Mouse (Mus musculus) mature B cell (primary cell): ENCODE results near the gene Fam216a.
"Not testable (repeated sequence)": the region's sequence is repeated elsewhere in the genome, so short reads cannot be mapped to it uniquely, and the experiment has no call there.

Experiments
- in situ Hi-C: fragments of 300-500 bp; cut with MboI; formaldehyde crosslinking; loops from 2 replicates; pipeline ENCODE4 v1.14.3; 2019

Fam216a gene

DNA sequence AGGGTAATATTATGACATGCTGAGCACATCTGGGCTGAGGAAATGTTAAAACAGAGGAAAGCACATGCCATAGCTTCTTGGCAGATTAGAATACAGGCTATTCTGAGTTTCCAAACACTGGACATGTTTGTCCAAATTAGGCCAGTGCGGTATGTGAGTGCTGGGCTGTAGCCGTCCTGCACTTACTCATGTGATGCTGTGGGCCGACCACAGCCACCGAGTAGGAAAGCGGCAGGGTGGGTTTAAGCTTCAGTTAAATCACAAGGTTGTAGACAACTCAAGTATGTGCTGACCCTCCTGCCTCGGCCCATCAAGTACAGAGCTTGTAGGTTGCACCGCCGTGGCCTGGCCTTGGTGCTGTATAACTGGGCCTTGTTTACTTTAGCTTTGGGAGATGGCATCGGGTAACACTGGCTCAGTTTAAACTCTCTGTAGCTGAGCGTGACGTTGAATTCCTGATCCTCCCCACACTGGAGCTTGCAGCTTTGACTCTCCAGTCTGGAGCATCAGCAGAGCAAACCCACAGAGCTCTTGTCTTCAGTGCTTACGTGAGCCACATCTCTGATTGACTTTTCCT lies 51.9 kb downstream of the Fam216a start:
- in situ Hi-C loops = no loop called here

DNA sequence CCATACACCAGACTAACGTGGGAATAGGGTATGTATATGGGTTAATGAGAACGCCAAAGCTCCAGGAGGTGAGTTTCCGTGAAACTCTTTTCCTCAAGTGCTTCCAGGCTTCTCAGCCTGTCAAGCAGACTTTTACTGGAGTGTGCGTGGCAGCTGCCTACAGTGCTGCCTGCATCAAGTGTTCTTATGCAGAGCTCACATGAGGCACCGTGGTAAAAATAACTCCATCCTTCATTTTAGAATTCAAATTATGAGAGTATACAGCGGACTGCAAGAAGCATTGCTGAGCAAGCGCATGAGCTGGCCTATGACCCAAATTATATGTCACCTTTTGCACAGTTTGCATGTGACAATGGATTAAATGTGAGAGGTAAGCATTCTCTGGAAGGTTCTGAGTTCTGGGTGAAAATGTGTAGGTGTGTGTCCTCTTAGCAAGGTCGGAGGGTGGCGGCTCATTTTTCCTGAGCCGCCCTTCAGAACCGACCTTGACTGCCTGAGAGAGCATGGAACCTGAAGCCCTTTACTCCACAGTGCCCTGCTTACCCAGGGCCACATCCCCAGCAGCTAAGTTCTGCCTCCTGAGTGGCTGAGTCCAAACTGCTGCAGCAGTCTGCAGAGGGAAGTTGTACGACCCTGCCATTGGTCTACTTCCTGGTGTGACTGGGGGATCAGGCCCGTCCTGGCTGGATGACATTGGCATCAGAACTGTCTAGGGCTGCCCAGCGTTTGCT lies 52.5 kb downstream of the Fam216a start:
- in situ Hi-C loops = no loop called here

- in situ Hi-C loops = not testable (repeated sequence)
Measured at GRCm38 (mm10) chr5:122318976-122319375, 53.2 kb downstream of the Fam216a start.

DNA sequence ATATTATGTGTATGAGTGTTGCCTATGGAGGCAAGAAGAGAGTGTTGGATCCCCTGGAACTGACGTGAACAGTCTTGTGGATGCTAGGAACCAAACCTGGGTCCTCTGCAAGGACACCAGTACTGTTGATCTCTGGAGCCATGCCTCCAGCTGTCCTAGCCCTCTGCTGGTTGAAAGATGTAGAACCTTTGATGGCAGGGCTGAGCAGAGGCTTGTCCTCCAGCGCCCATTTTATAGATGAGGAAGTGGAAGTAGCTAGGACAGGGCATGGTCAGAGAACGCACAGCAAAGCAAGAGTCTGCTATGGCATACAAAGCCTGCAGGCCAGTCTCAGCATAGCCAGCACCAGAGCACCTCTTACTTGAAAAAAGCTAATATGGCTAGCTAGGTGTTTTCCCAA lies 54.1 kb downstream of the Fam216a start:
- in situ Hi-C loops = no loop called here

- in situ Hi-C loops = no loop called here
Measured at GRCm38 (mm10) chr5:122317329-122318045, 54.7 kb downstream of the Fam216a start.

- in situ Hi-C loops = no loop called here
Measured at GRCm38 (mm10) chr5:122314966-122315667, 57.0 kb downstream of the Fam216a start.
